2 mouse cellular contexts compared by ENCODE assay signal in the genomic region with DNA sequence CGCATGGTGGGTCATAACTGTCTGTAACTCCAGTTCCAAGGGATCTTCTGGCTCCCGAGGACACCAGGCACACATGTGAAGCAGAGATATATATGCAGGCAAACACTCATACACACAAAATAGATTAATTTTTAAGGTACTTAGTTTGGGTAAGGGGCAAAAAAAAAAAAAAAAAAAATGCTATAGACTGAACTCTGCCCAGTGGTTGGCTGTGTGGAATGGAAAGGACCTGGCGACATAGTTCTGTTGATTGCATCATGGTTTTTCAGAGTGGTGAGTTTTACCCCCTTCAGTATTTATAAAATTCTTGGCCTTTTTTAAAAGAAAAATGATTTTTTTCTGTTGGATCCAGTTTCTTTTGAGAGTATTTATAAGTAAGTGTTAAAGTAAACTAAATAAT.
TF ChIP-seq lines count a peak whose summit lies in the region.

No protein-coding gene starts in this region.

TF ChIP-seq in CH12.LX, 34 proteins besides CTCF, POLR2A, EP300 and RAD21:
- TF ChIP-seq ZNF384 (IDR thresholded peaks at IDR 0.05; ENCODE audit: low read depth, low read length): peak; percentile 72
- TF ChIP-seq USF2 (conservative IDR thresholded peaks at IDR 0.05; ENCODE audit: low read depth, low read length): no peak

TF ChIP-seq in MEL, 35 proteins besides CTCF, POLR2A, EP300 and RAD21:
- 0 out of 2 replicates have a peak, but pooled peaks have one; percentile 15 for TF ChIP-seq ZNF384 (IDR thresholded peaks at IDR 0.05; ENCODE audit: low read depth, low read length)
- no peak for TF ChIP-seq ZC3H11A (IDR thresholded peaks at IDR 0.05; ENCODE audit: low read depth, low read length)
- TF ChIP-seq TCF12 (IDR thresholded peaks at IDR 0.05; ENCODE audit: low read depth, low read length): no peak
- TF ChIP-seq TBP (IDR thresholded peaks at IDR 0.05; ENCODE audit: low read depth, low read length): no peak
- TF ChIP-seq E2F4 (IDR thresholded peaks at IDR 0.05; ENCODE audit: borderline replicate concordance, low read depth, low read length): no peak
